Mouse (Mus musculus) kidney, embryonic 16.5 days (tissue): Measurements from ENCODE around the gene Mief1. TPM values are rescaled to one million over a fixed set of nuclear protein-coding genes. Genes with fewer than 3 reads are reported as not detected.
A peak's percentile ranks its signal among the peaks of the same experiment; 100 is the strongest.

ENCODE experiments used
- ATAC-seq: fragments of 200-750 bp; cut with Nextera tagmentation; 2 replicates; pipeline ENCODE4 v1.8.0; 2017; ENCODE audit warnings: moderate TSS enrichment; ENCODE audit not compliant: low FRiP score, low TSS enrichment
- H3K27ac ChIP-seq: fragments of 300-500 bp; sonication (generic); 2 replicates; pipeline ENCODE4 v1.5.1; 2014; ENCODE audit warnings: low read length
- H3K27me3 ChIP-seq: fragments of 300-500 bp; sonication (generic); 2 replicates; pipeline ENCODE4 v1.6.1; 2014; ENCODE audit warnings: low read length, control low read depth, mixed read lengths; ENCODE audit not compliant: insufficient read depth
- H3K36me3 ChIP-seq: fragments of 300-500 bp; sonication (generic); 2 replicates; pipeline ENCODE4 v1.6.1; 2014; ENCODE audit warnings: low read length, control low read depth, mixed read lengths; ENCODE audit not compliant: insufficient read depth
- H3K4me1 ChIP-seq: fragments of 300-500 bp; sonication (generic); 2 replicates; pipeline ENCODE4 v1.6.1; 2014; ENCODE audit warnings: low read length, control low read depth, mixed read lengths; ENCODE audit not compliant: insufficient read depth
- H3K4me2 ChIP-seq: fragments of 300-500 bp; sonication (generic); replicated peaks from 2 replicates; pipeline ENCODE4 v1.6.1; 2014; ENCODE audit warnings: low read depth, low read length
- H3K4me3 ChIP-seq: fragments of 300-500 bp; sonication (generic); 2 replicates; pipeline ENCODE4 v1.5.1; 2014; ENCODE audit warnings: mild to moderate bottlenecking, low read length
- H3K9ac ChIP-seq: fragments of 300-500 bp; sonication (generic); replicated peaks from 2 replicates; pipeline ENCODE4 v1.6.1; 2014; ENCODE audit warnings: low read length
- H3K9me3 ChIP-seq: fragments of 300-500 bp; sonication (generic); 2 replicates; pipeline ENCODE4 v1.6.1; 2016; ENCODE audit warnings: low read length, control low read depth
- WGBS: fragments of 180-500 bp; shearing (Covaris S2); extraction: QIAGEN DNeasy Blood & Tissue Kit; methylation state at CpG from one replicate; pipeline ENCODE4 v1.1.7; 2014; 5-methylcytosine and 5-hydroxymethylcytosine counted together
- polyA plus RNA-seq: library from polyadenylated mRNA; unstranded; fragments of >200 nt; fragmentation: Nextera tagmentation; extraction: Ambion mirVana; gene quantifications from 2 replicates; pipeline ENCODE4 v1.2.1, GENCODE M21; 2015

The Mief1 gene
- polyA plus RNA-seq, 1 experiment from 2014 or later: 36.3 TPM

DNA sequence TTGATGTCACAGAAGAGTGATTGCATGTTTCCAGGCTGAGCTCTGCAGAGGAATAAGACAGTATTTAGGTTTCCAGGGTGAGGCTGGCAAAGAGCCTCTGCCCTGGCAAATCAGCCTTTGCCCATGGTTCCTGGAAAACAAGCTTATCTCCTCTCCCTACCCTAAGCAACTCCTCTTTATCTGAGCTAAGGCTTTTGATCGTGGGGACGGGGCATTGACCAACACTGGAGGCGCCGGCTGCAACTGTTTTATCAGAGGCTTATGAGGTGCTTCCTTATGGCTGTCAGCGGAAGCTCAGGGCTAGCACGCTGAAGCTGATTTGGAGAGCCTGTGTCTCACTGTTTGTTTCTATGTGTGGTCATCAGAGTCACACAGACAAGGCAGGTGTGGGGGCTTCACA is 16.8 kb downstream of the Mief1 start:
- H3K27me3 ChIP-seq: no peaks in the 10 kb centered on the region
- H3K27ac ChIP-seq: no peak overlapping the region
- no peak for ATAC-seq
- no peaks in the 10 kb centered on the region for H3K9me3 ChIP-seq
- peaks cover 59% of the 10 kb centered on the region for H3K36me3 ChIP-seq
- H3K9ac ChIP-seq: no peak overlapping the region
- H3K4me2 ChIP-seq: no peak overlapping the region
- H3K4me3 ChIP-seq: no peak overlapping the region
- WGBS: 93% methylated on average over 6 of the region's 6 CpGs
- peaks cover 18% of the 10 kb centered on the region for H3K4me1 ChIP-seq

DNA sequence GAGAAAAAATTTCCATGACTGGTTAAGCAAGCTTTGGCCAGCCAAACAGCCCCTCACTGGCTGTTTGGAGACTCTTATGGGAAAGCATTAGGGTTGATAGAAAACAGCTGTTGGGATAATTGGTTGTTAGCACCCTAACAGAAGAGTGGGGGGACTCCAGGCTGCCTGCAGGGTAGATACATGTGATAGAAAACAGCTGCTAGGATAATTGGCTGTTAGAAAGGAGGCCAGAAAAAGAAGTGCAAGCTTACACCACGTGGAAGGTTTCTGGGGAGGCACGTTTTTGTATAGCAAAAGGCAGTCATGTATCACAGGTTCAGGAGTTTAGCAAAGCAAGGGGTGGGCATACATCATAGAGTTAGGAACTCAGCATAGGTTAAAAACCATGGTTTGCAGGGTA is 19.7 kb downstream of the Mief1 start:
- Histone ChIP-seq H3K27ac (peak overlapping the region; percentile 99), H3K9me3 (no peaks in the 10 kb centered on the region), H3K4me2 (no peak overlapping the region), H3K36me3 (peaks cover 56% of the 10 kb centered on the region), H3K4me1 (peaks cover 31% of the 10 kb centered on the region), H3K4me3 (no peak overlapping the region), H3K9ac (0 out of 2 replicates have a peak overlapping the region, but pooled peaks have one; percentile 0), H3K27me3 (no peaks in the 10 kb centered on the region)
- WGBS: 10% methylated on average over 2 of the region's 2 CpGs
- ATAC-seq: no peak

DNA sequence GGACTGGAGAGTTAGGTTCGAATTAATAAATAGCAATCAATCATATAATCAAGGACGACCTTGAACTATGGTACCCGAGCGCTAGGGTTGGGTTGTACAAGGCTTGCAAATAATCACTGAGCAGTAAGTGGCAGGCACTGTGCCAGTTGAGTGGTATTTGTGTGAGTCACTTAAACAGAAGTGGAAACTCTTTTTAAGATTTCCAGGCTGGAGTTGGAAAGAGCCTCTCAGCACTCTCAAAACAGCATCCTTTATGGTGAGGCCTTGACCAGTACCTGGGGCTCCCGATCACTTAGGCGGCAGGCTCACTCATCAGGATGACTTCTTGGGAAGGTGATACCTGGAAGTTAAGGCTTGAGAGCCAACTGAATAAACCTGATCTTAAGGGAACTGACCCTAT is 20.4 kb downstream of the Mief1 start:
- H3K4me3 ChIP-seq: peak overlapping the region; percentile 100
- 25% methylated on average over 6 of the region's 6 CpGs for WGBS
- H3K9ac ChIP-seq: peak overlapping the region; percentile 100
- ATAC-seq: no peak
- H3K27me3 ChIP-seq: no peaks in the 10 kb centered on the region
- no peaks in the 10 kb centered on the region for H3K9me3 ChIP-seq
- H3K27ac ChIP-seq: peak overlapping the region; percentile 99
- H3K4me2 ChIP-seq: peak overlapping the region; percentile 73
- peaks cover 50% of the 10 kb centered on the region for H3K36me3 ChIP-seq
- peaks cover 31% of the 10 kb centered on the region for H3K4me1 ChIP-seq

DNA sequence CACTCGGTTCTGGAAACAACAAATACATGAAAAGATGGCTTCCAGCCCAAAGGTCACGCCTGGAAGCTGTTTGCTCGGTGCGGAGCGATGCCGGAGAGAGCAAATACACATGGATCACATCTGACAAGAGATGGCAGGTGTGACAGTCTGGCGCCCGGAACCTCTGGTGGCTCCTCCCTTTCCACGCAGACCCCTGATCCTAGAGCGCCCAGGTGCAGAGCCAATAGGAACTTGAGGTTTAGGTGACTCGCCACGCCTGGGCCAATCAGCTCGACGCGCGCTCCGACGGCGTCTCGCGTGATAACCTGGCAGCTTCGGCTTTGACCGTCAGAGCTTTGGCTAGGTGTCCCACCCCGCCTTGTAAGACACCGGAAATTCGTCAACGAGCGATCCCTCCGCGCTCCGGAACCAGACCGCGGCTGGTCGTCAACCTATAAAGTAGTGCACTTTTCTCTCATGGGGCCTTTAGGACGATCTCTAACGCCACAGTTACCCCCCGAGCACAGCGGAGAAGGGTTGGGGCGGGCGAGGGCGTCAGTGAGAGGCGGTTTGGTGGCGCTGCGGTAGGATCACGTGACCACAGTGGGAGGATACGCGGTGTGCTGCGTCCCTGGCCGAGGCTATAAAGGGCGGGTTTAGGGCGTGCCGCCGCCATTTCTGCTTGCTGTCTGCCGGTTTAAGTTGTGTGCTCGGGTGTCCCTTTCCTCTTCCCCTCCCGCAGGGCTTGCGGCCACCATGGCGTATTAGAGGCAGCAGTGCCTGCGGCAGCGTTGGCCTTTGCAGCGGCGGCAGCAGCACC is 21.2 kb downstream of the Mief1 start, which contains the start of gene Atf4:
Gene Atf4, plus strand, starts transcription at position 338 of the 799 bp plus-strand sequence.
- under 1% methylated on average over 62 of the region's 62 CpGs for WGBS
- Histone ChIP-seq H3K9ac (peak within 1 kb of the TSS; percentile 100), H3K9me3 (no peaks in the 10 kb centered on the region), H3K27me3 (no peaks in the 10 kb centered on the region), H3K27ac (peak within 1 kb of the TSS; percentile 99), H3K4me1 (peaks cover 31% of the 10 kb centered on the region), H3K4me2 (peak within 1 kb of the TSS; percentile 73), H3K4me3 (peak within 1 kb of the TSS; percentile 100), H3K36me3 (peaks cover 41% of the 10 kb centered on the region)
- ATAC-seq: peak; percentile 95

DNA sequence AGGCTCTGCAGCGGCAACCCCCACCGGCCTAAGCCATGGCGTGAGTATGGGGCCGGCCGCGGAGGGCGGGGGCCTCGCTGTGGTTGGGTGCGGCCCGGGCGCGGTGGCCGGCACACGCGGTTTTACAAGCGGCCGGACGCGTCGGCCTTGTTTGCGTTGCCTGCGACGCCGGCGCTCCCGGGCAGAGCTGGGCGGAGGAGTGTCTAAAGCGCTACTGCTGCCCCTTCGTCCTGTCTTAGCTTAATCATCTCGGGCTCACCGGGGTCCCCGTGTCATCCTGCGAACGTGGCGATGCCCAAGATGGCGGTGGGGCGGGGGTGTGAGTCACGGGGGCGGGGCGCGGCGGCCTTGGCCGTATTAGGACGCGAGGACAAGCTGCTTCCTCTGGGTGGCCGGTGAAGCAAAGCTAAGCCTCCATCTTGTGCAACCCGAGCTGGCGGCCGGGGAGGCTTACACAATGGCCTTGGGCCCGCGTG is 21.9 kb downstream of the Mief1 start:
- Histone ChIP-seq H3K4me3 (peak overlapping the region; percentile 100), H3K4me1 (peaks cover 31% of the 10 kb centered on the region), H3K27me3 (no peaks in the 10 kb centered on the region), H3K9me3 (no peaks in the 10 kb centered on the region), H3K4me2 (peak overlapping the region; percentile 73), H3K36me3 (peaks cover 35% of the 10 kb centered on the region), H3K9ac (peak overlapping the region; percentile 100), H3K27ac (peak overlapping the region; percentile 99)
- WGBS: under 1% methylated on average over 51 of the region's 51 CpGs
- ATAC-seq: peak; percentile 55

DNA sequence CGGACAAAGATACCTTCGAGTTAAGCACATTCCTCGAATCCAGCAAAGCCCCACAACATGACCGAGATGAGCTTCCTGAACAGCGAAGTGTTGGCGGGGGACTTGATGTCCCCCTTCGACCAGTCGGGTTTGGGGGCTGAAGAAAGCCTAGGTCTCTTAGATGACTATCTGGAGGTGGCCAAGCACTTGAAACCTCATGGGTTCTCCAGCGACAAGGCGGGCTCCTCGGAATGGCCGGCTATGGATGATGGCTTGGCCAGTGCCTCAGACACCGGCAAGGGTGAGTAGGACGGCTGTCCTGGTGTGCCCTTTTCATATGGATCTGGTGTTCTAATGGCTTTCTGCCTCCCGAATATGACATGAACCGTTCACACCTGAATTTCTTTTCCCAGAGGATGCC is 22.4 kb downstream of the Mief1 start:
- peak overlapping the region; percentile 100 for H3K4me3 ChIP-seq
- no peaks in the 10 kb centered on the region for H3K9me3 ChIP-seq
- WGBS: 10% methylated on average over 16 of the region's 16 CpGs
- peaks cover 30% of the 10 kb centered on the region for H3K36me3 ChIP-seq
- no peak for ATAC-seq
- peak overlapping the region; percentile 99 for H3K27ac ChIP-seq
- peak overlapping the region; percentile 73 for H3K4me2 ChIP-seq
- peaks cover 31% of the 10 kb centered on the region for H3K4me1 ChIP-seq
- H3K9ac ChIP-seq: peak overlapping the region; percentile 100
- no peaks in the 10 kb centered on the region for H3K27me3 ChIP-seq

DNA sequence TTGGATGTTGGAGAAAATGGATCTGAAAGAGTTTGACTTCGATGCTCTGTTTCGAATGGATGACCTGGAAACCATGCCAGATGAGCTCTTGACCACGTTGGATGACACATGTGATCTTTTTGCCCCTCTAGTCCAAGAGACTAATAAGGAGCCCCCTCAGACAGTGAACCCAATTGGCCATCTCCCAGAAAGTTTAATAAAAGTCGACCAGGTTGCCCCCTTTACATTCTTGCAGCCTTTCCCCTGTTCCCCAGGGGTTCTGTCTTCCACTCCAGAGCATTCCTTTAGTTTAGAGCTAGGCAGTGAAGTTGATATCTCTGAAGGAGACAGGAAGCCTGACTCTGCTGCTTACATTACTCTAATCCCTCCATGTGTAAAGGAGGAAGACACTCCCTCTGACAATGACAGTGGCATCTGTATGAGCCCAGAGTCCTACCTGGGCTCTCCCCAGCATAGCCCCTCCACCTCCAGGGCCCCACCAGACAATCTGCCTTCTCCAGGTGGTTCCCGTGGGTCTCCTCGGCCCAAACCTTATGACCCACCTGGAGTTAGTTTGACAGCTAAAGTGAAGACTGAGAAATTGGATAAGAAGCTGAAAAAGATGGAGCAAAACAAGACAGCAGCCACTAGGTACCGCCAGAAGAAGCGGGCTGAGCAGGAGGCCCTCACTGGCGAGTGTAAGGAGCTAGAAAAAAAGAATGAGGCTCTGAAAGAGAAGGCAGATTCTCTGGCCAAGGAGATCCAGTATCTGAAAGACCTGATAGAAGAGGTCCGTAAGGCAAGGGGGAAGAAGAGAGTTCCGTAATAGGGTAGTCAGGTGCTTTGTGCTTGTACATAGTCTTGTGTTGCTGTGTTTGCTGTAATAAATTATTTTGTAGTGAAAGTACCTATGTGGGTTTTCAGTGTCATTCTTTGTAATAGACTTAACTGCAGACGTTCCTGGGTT is 23.1 kb downstream of the Mief1 start:
- no peaks in the 10 kb centered on the region for H3K27me3 ChIP-seq
- WGBS: 55% methylated on average over 12 of the region's 12 CpGs
- H3K4me1 ChIP-seq: peaks cover 31% of the 10 kb centered on the region
- peak overlapping the region; percentile 73 for H3K4me2 ChIP-seq
- peak overlapping the region; percentile 100 for H3K4me3 ChIP-seq
- ATAC-seq: no peak
- H3K9me3 ChIP-seq: no peaks in the 10 kb centered on the region
- H3K9ac ChIP-seq: peak overlapping the region; percentile 100
- H3K36me3 ChIP-seq: peaks cover 27% of the 10 kb centered on the region
- H3K27ac ChIP-seq: peak overlapping the region; percentile 99

DNA sequence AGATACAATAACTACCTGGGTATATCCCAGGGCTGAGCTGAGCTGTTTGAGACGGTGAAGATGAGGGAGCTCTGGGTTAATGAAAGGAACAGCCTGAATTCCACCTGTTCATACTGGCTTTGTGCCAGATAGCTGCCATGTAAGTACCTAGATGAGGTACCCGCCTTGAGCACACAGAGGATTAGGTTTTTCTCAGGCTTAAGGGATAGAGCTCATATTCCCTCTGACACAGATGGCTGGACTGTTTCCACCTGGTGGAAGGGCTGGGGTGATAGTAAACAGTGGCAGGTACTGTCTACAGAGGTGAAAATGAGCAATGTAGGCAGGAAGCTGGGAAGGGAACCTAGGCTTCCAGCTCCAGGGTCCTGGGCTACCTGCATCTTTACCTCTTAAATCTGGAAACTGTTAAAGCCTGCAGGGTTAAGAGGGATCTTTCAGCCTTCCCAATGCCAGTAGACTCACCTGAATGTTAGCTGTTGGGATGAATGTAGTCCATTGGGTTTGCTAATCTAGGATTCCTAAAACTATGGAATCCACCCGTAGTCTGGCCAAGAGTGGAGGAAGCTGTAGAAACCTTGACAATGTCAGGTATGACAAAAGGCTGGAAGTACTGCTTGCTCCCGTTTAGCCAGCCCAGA is 23.9 kb downstream of the Mief1 start:
- H3K4me3 ChIP-seq: peak overlapping the region; percentile 100
- 28% methylated on average over 4 of the region's 4 CpGs for WGBS
- ATAC-seq: no peak

More for the DNA sequence above, 23.9 kb downstream of the Mief1 start:
- peak overlapping the region; percentile 73 for H3K4me2 ChIP-seq
- H3K9ac ChIP-seq: peak overlapping the region; percentile 100
- peaks cover 32% of the 10 kb centered on the region for H3K4me1 ChIP-seq
- no peaks in the 10 kb centered on the region for H3K9me3 ChIP-seq
- H3K27ac ChIP-seq: peak overlapping the region; percentile 99
- H3K27me3 ChIP-seq: no peaks in the 10 kb centered on the region
- peaks cover 31% of the 10 kb centered on the region for H3K36me3 ChIP-seq
